Mouse (Mus musculus) frontal cortex, adult 2 months (tissue): Measurements from ENCODE around the gene Schip1. TPM values are rescaled to one million over a fixed set of nuclear protein-coding genes. Genes with fewer than 3 reads are reported as not detected.

ENCODE experiments used
- DNase-seq, 2 experiments: peaks; one replicate each; pipeline ENCODE4 v3.0.0; 2022; ENCODE audit warnings: low spot score in 1 of 2; ENCODE audit errors: extremely low spot score in 1 of 2
- polyA plus RNA-seq: library from polyadenylated mRNA; depleted of rRNA; stranded (reverse); fragments of >200 nt; gene quantifications from 2 replicates; pipeline ENCODE4 v1.2.3, GENCODE M21; 2012

The Schip1 gene
- polyA plus RNA-seq, 1 experiment: 182 TPM

DNA sequence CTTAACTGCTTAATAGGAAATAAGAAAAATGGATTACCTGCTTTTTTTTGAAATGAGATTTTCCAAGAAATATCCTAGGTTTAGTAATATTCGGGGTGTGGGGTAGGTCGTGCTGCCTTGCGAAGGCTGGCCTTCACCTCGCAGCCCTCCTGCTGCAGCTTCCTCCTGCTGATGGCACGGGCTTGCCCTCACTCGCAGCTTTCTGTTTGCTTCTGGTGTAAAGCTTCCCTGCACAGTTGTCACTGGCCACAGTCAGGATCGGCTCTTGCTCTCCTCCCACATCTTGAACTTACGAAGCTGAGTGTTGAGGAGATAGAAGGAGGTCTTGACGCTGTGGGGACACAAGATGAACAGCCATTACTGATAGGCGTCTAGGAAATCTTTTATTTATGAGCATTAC is 539.9 kb downstream of the Schip1 start:
- no peak for DNase-seq

GRCm38 (mm10) chr3:68604962-68605361 is 540.4 kb downstream of the Schip1 start:
- DNase-seq: no peak

- DNase-seq: no peak
Observed at GRCm38 (mm10) chr3:68605942-68606603, 541.5 kb downstream of the Schip1 start.

GRCm38 (mm10) chr3:68606730-68607129 is 542.1 kb downstream of the Schip1 start:
- DNase-seq: peak; percentile 71 to 85

- no peak for DNase-seq
Observed at GRCm38 (mm10) chr3:68607336-68607735, 542.7 kb downstream of the Schip1 start.

DNA sequence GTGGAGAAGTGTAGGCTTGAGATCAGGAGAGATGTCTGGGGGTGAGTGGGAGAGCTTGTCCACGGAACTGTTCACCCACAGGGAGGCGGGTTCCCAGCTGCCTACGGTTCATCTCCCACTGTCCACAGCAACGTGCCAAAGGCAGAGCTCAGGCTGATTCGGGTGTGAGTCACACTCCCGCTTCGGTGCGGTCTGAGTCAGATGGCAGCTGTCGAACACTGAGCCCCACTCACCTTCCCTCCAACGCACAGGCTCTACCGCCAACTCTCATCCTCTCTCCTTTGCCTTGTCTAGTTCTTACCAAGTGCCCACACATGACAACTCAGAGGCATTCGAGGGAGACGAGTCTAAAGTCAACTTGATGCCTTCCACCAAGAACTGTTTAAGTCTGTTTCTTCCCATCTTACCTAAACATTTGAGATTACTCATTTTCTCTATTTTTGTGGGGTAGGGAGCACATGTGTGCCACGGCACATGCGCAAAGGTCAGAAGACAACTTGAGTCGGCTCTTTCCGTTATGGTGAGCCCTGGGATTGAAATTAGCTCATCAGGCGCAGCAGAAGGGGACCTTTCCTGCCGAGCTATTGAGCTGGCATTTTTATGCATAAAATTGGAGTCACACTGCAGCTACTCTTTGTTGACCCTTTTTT is 544.4 kb downstream of the Schip1 start:
- peak; percentile 87 to 93 for DNase-seq

DNA sequence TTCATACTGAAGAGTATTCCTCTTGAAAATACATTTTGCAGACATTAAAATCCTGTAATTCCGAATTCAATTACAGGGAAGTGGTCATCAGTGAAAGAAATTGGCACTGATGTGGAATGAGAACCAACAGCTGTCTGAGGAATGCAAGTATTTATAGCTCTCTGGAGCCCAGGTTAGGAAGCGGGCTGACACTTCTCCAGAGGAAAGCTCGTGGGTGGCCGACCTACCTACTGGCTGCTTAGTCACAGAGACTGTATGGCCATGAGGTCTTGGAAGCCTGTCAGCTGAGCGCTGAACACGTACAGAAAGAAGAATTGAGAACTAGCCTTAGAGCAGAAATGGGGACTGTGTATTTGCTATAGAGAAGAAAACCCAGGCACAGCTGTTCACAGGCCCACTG is 545.4 kb downstream of the Schip1 start:
- DNase-seq: peak in 1 of 2 experiments; percentile 63

GRCm38 (mm10) chr3:68610598-68611261 is 546.1 kb downstream of the Schip1 start:
- DNase-seq: no peak

- peak in 1 of 2 experiments; percentile 75 for DNase-seq
Observed at GRCm38 (mm10) chr3:68615042-68615810, 550.6 kb downstream of the Schip1 start.

GRCm38 (mm10) chr3:68616363-68616762 is 551.8 kb downstream of the Schip1 start:
- no peak for DNase-seq

DNA sequence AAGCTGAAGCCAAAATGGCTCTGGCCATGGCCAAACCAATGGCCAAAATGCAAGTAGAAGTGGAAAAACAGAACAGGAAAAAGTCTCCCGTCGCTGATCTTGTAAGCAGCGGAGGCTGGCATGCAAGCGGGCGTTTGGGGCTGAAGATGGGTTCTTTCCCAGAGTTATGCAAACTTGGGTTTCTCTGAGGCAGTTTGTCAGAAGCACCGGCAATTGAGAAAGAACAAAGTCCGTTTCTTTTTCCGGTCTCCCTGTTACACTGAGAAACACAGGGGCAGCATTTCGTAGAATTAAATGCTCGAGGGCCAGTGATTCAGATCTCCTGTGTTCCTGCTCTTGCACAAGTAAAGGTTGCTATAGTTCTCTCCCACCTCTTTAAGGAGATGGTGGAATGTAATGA is 553.1 kb downstream of the Schip1 start:
- DNase-seq: no peak

GRCm38 (mm10) chr3:68619097-68619496 is 554.5 kb downstream of the Schip1 start:
- no peak for DNase-seq

DNA sequence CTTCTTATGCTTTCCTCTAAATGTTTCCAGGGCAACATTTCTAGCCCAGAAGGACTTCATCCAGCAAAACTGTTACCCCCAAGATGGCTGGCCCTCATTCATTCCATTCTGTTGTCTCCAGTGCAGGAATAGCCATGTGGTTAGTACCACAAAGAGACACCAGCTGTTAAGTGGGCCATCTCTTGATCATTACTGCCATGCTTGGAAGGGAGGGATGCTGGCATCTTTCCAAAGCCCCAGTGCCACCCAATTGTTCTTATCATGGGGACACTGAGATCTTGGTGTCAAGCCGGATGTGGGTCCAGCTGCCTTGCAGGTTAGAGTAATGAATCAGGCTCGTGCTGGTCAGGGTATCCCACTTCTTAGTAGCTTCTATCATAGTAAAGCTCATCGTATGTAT is 557.4 kb downstream of the Schip1 start:
- no peak for DNase-seq

GRCm38 (mm10) chr3:68623036-68623435 is 558.4 kb downstream of the Schip1 start:
- DNase-seq: peak in 1 of 2 experiments; percentile 0

- DNase-seq: peak in 1 of 2 experiments; percentile 2
Observed at GRCm38 (mm10) chr3:68624471-68624870, 559.9 kb downstream of the Schip1 start.

- DNase-seq: no peak
Observed at GRCm38 (mm10) chr3:68630261-68630660, 565.7 kb downstream of the Schip1 start.

DNA sequence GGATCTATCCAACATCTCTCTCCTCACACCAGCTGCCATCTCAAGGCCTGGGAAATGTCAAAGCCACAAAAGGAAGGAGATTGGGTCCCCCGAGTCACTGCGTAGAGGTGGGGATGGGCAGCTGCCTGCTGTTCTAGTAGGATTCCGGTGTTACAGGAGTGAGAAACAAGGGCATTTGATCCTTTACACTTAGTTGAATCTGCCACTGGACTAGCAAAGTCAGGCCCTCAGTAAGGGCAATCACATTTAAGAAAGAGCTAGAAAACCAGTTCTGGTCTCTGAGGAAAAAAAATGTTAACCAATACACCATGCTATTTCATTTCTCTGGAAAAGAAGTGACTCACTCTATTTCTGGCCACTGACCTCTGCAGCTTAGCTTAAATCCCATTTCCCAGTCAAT is 566.2 kb downstream of the Schip1 start:
- DNase-seq: no peak

DNA sequence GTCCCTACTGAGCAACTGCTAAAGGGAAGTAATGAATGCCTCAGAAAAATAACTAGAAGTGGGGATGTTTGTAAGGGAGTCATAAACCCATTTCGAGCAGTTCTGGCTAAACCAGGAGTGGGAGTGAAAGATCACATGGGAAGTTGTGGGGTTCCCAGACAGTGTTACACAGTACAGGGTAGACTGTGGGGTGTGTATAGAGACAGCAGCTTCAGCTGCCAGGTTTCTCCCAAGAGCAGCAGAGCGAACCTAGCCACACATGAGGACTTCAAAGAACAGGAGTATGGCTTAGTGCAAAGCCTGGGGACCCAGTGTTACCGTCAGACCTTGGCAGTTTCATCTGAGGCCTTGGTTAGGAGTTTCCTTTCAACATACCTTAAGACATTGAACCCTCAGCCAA is 568.1 kb downstream of the Schip1 start:
- DNase-seq: no peak

DNA sequence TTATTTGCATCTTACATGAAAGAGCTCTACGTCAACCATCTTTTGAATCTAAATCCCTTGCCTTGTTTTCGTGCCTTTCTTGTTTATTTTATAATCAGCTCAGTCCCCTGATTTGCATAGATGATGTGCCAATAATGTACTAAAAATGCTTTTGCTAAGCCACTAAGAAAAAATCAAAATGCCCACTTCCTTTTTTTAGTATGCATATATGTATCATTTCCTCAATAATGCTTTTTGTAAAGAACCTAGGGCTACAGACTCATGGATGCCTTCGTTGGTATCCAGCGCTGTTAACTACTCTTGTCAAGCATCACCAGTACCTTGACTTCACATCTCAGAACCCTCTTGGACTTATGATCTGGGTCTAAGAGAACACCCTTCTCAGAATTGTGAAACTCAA is 569.0 kb downstream of the Schip1 start:
- DNase-seq: no peak

DNA sequence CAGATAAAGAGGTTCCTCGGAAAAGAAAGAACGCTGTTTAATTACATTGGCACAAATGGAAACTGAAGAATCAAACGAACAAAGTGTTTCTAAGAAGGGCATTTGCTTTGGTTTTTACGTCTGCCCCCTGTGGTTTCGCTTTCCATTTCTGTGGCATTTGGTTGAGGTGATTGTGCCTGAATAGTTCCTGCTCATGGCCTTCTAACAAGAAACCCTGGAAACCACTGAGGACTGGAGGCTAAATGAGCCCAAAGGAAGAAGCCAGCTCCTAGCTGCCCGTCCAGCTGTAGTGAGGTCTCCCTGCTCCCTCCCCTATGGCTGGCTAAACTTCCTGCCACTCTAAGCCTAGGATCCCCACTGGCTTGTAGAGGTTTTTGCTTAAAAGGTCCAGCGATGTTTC is 573.4 kb downstream of the Schip1 start:
- no peak for DNase-seq

- no peak for DNase-seq
Observed at GRCm38 (mm10) chr3:68638703-68639102, 574.1 kb downstream of the Schip1 start.
